Mouse (Mus musculus): ENCODE measurements around the gene Gm9833. TPM values are rescaled to one million over a fixed set of nuclear protein-coding genes. Genes with fewer than 3 reads are reported as not detected.

The Gm9833 gene
- total and polyA plus RNA-seq, 3 experiments = not detected

GRCm38 (mm10) chr3:10112196-10112595 lies 24.3 kb downstream of the Gm9833 start:
- dilution Hi-C loops (cut with MboI; ENCODE audit: extremely low pct_ligation_motif_present, extremely low pct_unique_long_range_greater_than_20kb, low sequenced_read_pairs) (no loop called here), in situ Hi-C loops (cut with MboI; ENCODE audit: low pct_ligation_motif_present, low pct_unique_long_range_greater_than_20kb, low sequenced_read_pairs) (no loop called here)
- TF ChIP-seq MXI1 (IDR thresholded peaks at IDR 0.05; ENCODE audit: low read depth, low read length) = no peak
- no peak for TF ChIP-seq POLR2AphosphoS2 (IDR thresholded peaks at IDR 0.05; ENCODE audit: low read depth, low read length)
- TF ChIP-seq PAX5 (IDR thresholded peaks at IDR 0.05; ENCODE audit: low read length) = no peak
- TF ChIP-seq ZC3H11A (IDR thresholded peaks at IDR 0.05; ENCODE audit: low read depth, low read length) = no peak
- TF ChIP-seq USF2 (conservative IDR thresholded peaks at IDR 0.05; ENCODE audit: low read depth, low read length) = no peak
- no peak for TF ChIP-seq CTCF (conservative IDR thresholded peaks at IDR 0.05 in 1 of 2, IDR thresholded peaks at IDR 0.05 in 1 of 2; ENCODE audit: low read depth in 2 of 2, low read length in 2 of 2)
- no peak for TF ChIP-seq ZKSCAN1 (IDR thresholded peaks at IDR 0.05; ENCODE audit: borderline replicate concordance, low read depth, low read length)
- no peak for TF ChIP-seq MEF2A (IDR thresholded peaks at IDR 0.05; ENCODE audit: borderline replicate concordance, low read depth, low read length)
- no peak for TF ChIP-seq GABPA (IDR thresholded peaks at IDR 0.05; ENCODE audit: insufficient replicate concordance, low read depth, low read length)
- no peak for TF ChIP-seq USF1 (IDR thresholded peaks at IDR 0.05; ENCODE audit: low read depth, low read length)
- no peaks in the 10 kb centered on the region for H3K36me3 ChIP-seq (replicated peaks in 1 of 2; ENCODE audit: control insufficient read depth in 1 of 2, insufficient read depth in 1 of 2, low read length in 1 of 2)
- DNase-seq (ENCODE audit: extremely low read depth) = no peak
- H3K27me3 ChIP-seq (replicated peaks) = no peaks in the 10 kb centered on the region
- H3K9ac ChIP-seq (ENCODE audit: insufficient read depth, low read depth) = no peak overlapping the region
- no peaks in the 10 kb centered on the region for H3K79me2 ChIP-seq (replicated peaks; ENCODE audit: control insufficient read depth, extremely low read depth, insufficient read depth, poor library complexity, severe bottlenecking)
- H3K4me1 ChIP-seq (ENCODE audit: control insufficient read depth in 1 of 2, insufficient read depth in 2 of 2) = peaks cover 0 to 7% of the 10 kb centered on the region in 2 experiments; a peak in 2 of 4 replicates
- H3K4me2 ChIP-seq (ENCODE audit: insufficient read depth, low read depth, poor library complexity, severe bottlenecking) = no peak overlapping the region
- no peak overlapping the region for H3K4me3 ChIP-seq (replicated peaks in 1 of 3; ENCODE audit: low read depth in 2 of 3, low read length in 2 of 3, poor library complexity in 1 of 3)
- no peaks in the 10 kb centered on the region for H3K9me3 ChIP-seq (replicated peaks; ENCODE audit: low read length)
- H3K27ac ChIP-seq (ENCODE audit: insufficient read depth, low read depth) = no peak overlapping the region

DNA sequence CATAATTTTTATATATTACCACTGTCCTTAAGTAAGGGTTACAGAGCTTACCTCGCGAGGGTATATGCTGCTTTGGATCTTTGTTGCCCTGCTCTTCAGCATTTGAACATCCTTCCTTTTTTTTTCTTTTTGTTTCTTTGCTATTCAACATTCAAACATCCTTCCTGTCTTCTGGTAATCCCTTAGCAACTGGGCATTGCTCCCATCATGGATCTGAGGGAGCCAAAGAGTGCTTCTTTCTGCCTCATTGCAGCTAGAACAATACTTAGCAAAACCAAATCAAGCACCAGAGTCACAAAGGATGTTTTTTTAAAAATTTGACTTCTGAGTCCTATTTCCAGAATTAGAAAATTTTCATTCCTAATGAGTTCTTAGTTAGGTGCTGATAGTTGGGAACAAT lies 24.8 kb downstream of the Gm9833 start:
- Histone ChIP-seq H3K79me2 (replicated peaks; ENCODE audit: control insufficient read depth, extremely low read depth, insufficient read depth, poor library complexity, severe bottlenecking) (no peaks in the 10 kb centered on the region), H3K27ac (ENCODE audit: insufficient read depth, low read depth) (no peak overlapping the region), H3K9me3 (replicated peaks; ENCODE audit: low read length) (no peaks in the 10 kb centered on the region), H3K27me3 (replicated peaks) (no peaks in the 10 kb centered on the region), H3K4me1 (ENCODE audit: control insufficient read depth in 1 of 2, insufficient read depth in 2 of 2) (peaks cover 0 to 7% of the 10 kb centered on the region in 2 experiments; a peak in 2 of 4 replicates), H3K9ac (ENCODE audit: insufficient read depth, low read depth) (no peak overlapping the region), H3K4me2 (ENCODE audit: insufficient read depth, low read depth, poor library complexity, severe bottlenecking) (no peak overlapping the region), H3K4me3 (replicated peaks in 1 of 3; ENCODE audit: low read depth in 2 of 3, low read length in 2 of 3, poor library complexity in 1 of 3) (no peak overlapping the region), H3K36me3 (replicated peaks in 1 of 2; ENCODE audit: control insufficient read depth in 1 of 2, insufficient read depth in 1 of 2, low read length in 1 of 2) (no peaks in the 10 kb centered on the region)
- no peak for DNase-seq (ENCODE audit: extremely low read depth)
- in situ Hi-C loops (cut with MboI; ENCODE audit: low pct_ligation_motif_present, low pct_unique_long_range_greater_than_20kb, low sequenced_read_pairs) (no loop called here), dilution Hi-C loops (cut with MboI; ENCODE audit: extremely low pct_ligation_motif_present, extremely low pct_unique_long_range_greater_than_20kb, low sequenced_read_pairs) (no loop called here)
- TF ChIP-seq USF2 (conservative IDR thresholded peaks at IDR 0.05; ENCODE audit: low read depth, low read length) (no peak), USF1 (IDR thresholded peaks at IDR 0.05; ENCODE audit: low read depth, low read length) (no peak), CHD1 (IDR thresholded peaks at IDR 0.05; ENCODE audit: low read depth, low read length) (no peak), E2F4 (IDR thresholded peaks at IDR 0.05; ENCODE audit: insufficient replicate concordance, low read depth, low read length) (no peak), ZMIZ1 (IDR thresholded peaks at IDR 0.05; ENCODE audit: low read depth, low read length) (no peak), TBP (conservative IDR thresholded peaks at IDR 0.05; ENCODE audit: low read depth, low read length) (no peak)

DNA sequence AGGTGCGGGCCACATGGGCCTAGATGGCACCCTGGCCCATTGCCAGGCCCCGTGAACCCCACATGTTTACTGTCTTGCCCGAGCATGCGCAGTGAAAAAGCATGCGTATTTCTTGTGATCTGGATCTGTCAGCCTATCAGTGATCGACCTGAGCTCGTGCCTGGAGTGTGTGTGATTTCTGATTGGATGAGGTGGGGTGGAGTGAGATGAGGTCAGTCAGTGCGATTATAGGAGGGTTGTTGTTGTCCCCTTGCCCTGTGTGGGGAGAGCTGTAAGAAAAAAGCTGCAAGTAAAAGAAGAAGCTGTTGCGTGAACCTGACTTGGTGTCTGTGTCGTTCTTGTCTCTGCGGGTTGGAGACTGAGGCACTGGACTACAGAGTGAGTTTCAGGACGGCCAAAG lies 28.6 kb downstream of the Gm9833 start:
- H3K4me1 ChIP-seq (ENCODE audit: control insufficient read depth in 1 of 2, insufficient read depth in 2 of 2) = no peaks in the 10 kb centered on the region
- H3K27me3 ChIP-seq (replicated peaks) = no peaks in the 10 kb centered on the region
- no peak overlapping the region for H3K4me3 ChIP-seq (replicated peaks in 1 of 3; ENCODE audit: low read depth in 2 of 3, low read length in 2 of 3, poor library complexity in 1 of 3)
- no peak overlapping the region for H3K4me2 ChIP-seq (ENCODE audit: insufficient read depth, low read depth, poor library complexity, severe bottlenecking)
- in situ Hi-C loops (cut with MboI; ENCODE audit: low pct_ligation_motif_present, low pct_unique_long_range_greater_than_20kb, low sequenced_read_pairs) (no loop called here), dilution Hi-C loops (cut with MboI; ENCODE audit: extremely low pct_ligation_motif_present, extremely low pct_unique_long_range_greater_than_20kb, low sequenced_read_pairs) (no loop called here)
- no peak overlapping the region for H3K27ac ChIP-seq (ENCODE audit: insufficient read depth, low read depth)
- TF ChIP-seq ETS1 (conservative IDR thresholded peaks at IDR 0.05; ENCODE audit: low read depth, low read length) (no peak), MEF2A (IDR thresholded peaks at IDR 0.05; ENCODE audit: borderline replicate concordance, low read depth, low read length) (no peak), USF2 (conservative IDR thresholded peaks at IDR 0.05; ENCODE audit: low read depth, low read length) (no peak), E2F4 (IDR thresholded peaks at IDR 0.05; ENCODE audit: insufficient replicate concordance, low read depth, low read length) (no peak), GABPA (IDR thresholded peaks at IDR 0.05; ENCODE audit: insufficient replicate concordance, low read depth, low read length) (no peak), BHLHE40 (IDR thresholded peaks at IDR 0.05; ENCODE audit: low read depth, low read length) (no peak), CHD1 (IDR thresholded peaks at IDR 0.05; ENCODE audit: low read depth, low read length) (no peak), USF1 (IDR thresholded peaks at IDR 0.05; ENCODE audit: low read depth, low read length) (no peak), TBP (conservative IDR thresholded peaks at IDR 0.05; ENCODE audit: low read depth, low read length) (no peak), RAD21 (IDR thresholded peaks at IDR 0.05; ENCODE audit: low read depth, low read length) (no peak), PAX5 (IDR thresholded peaks at IDR 0.05; ENCODE audit: low read length) (no peak), MYC (IDR thresholded peaks at IDR 0.05; ENCODE audit: low read depth, low read length) (no peak), POLR2A (IDR thresholded peaks at IDR 0.05; ENCODE audit: low read depth, low read length) (no peak), ELF1 (IDR thresholded peaks at IDR 0.05; ENCODE audit: low read depth, low read length) (no peak), ZMIZ1 (IDR thresholded peaks at IDR 0.05; ENCODE audit: low read depth, low read length) (no peak), ZKSCAN1 (IDR thresholded peaks at IDR 0.05; ENCODE audit: borderline replicate concordance, low read depth, low read length) (no peak)
- no peaks in the 10 kb centered on the region for H3K36me3 ChIP-seq (replicated peaks in 1 of 2; ENCODE audit: control insufficient read depth in 1 of 2, insufficient read depth in 1 of 2, low read length in 1 of 2)
- H3K9me3 ChIP-seq (replicated peaks; ENCODE audit: low read length) = no peaks in the 10 kb centered on the region
- H3K79me2 ChIP-seq (replicated peaks; ENCODE audit: control insufficient read depth, extremely low read depth, insufficient read depth, poor library complexity, severe bottlenecking) = no peaks in the 10 kb centered on the region
- H3K9ac ChIP-seq (ENCODE audit: insufficient read depth, low read depth) = no peak overlapping the region
- DNase-seq (ENCODE audit: extremely low read depth) = no peak

All from CH12.LX (cell line).